Mouse (Mus musculus) forebrain, embryonic 16.5 days (tissue): Measurements from ENCODE around the gene Oasl2. TPM values are rescaled to one million over a fixed set of nuclear protein-coding genes. Genes with fewer than 3 reads are reported as not detected.
"Not testable (repeated sequence)": the region's sequence is repeated elsewhere in the genome, so short reads cannot be mapped to it uniquely, and the experiment has no call there.

Experiments
- ATAC-seq: fragments of 200-750 bp; cut with Nextera tagmentation; 2 replicates; pipeline ENCODE4 v1.8.0; 2017; ENCODE audit warnings: mild to moderate bottlenecking, moderate library complexity
- H3K27ac ChIP-seq: fragments of 300-500 bp; sonication (generic); 2 replicates; pipeline ENCODE4 v1.5.1; 2014; ENCODE audit warnings: low read length, control low read depth
- H3K27me3 ChIP-seq: fragments of 300-500 bp; sonication (generic); replicated peaks from 2 replicates; pipeline ENCODE4 v1.6.1; 2014; ENCODE audit warnings: low read length; ENCODE audit not compliant: control insufficient read depth, insufficient read depth
- H3K36me3 ChIP-seq: fragments of 300-500 bp; sonication (generic); 2 replicates; pipeline ENCODE4 v1.6.1; 2014; ENCODE audit not compliant: control insufficient read depth, insufficient read depth
- H3K4me1 ChIP-seq: fragments of 300-500 bp; sonication (generic); replicated peaks from 2 replicates; pipeline ENCODE4 v1.6.1; 2014; ENCODE audit warnings: low read length; ENCODE audit not compliant: control insufficient read depth, insufficient read depth
- H3K4me2 ChIP-seq: fragments of 300-500 bp; sonication (generic); 2 replicates; pipeline ENCODE4 v1.6.1; 2014; ENCODE audit warnings: mild to moderate bottlenecking, low read length, control low read depth
- H3K4me3 ChIP-seq: fragments of 300-500 bp; sonication (generic); replicated peaks from 2 replicates; pipeline ENCODE4 v1.5.1; 2014; ENCODE audit warnings: mild to moderate bottlenecking, low read length, control low read depth
- H3K9ac ChIP-seq: fragments of 300-500 bp; sonication (generic); replicated peaks from 2 replicates; pipeline ENCODE4 v1.6.1; 2014; ENCODE audit warnings: low read depth, low read length, control low read depth
- H3K9me3 ChIP-seq: fragments of 300-500 bp; sonication (generic); 2 replicates; pipeline ENCODE4 v1.6.1; 2016; ENCODE audit warnings: low read length; ENCODE audit not compliant: control insufficient read depth
- WGBS: fragments of 180-500 bp; shearing (Covaris S2); extraction: QIAGEN DNeasy Blood & Tissue Kit; methylation state at CpG from one replicate; pipeline ENCODE4 v1.1.7; 2014; 5-methylcytosine and 5-hydroxymethylcytosine counted together
- polyA plus RNA-seq: library from polyadenylated mRNA; unstranded; fragments of >200 nt; fragmentation: Nextera tagmentation; extraction: Ambion mirVana; gene quantifications from 2 replicates; pipeline ENCODE4 v1.2.1, GENCODE M21; 2015

Oasl2 gene
- polyA plus RNA-seq, 1 experiment from 2014 or later: 2.8 TPM

GRCm38 (mm10) chr5:114922998-114923473, 26.3 kb downstream of the Oasl2 start, which contains the start of gene Oasl1:
Gene Oasl1 (plus strand): TSS chr5:114923240.
- Histone ChIP-seq H3K27me3 (no peaks in the 10 kb centered on the region), H3K4me1 (peaks cover 6% of the 10 kb centered on the region), H3K27ac (no peak within 1 kb of the TSS), H3K9me3 (peaks cover 3% of the 10 kb centered on the region; the same call in 1 of the 2 replicates), H3K9ac (no peak within 1 kb of the TSS), H3K36me3 (no peaks in the 10 kb centered on the region), H3K4me3 (peak within 1 kb of the TSS; percentile 22; the same call in 1 of the 2 replicates), H3K4me2 (peak within 1 kb of the TSS; percentile 35)
- no peak for ATAC-seq
- WGBS: 38% methylated on average over 15 of the region's 15 CpGs

- no peak for ATAC-seq
- Histone ChIP-seq H3K27me3 (no peaks in the 10 kb centered on the region), H3K27ac (no peak overlapping the region), H3K4me3 (no peak overlapping the region), H3K9me3 (peaks cover 3% of the 10 kb centered on the region; the same call in 1 of the 2 replicates), H3K4me2 (no peak overlapping the region), H3K9ac (no peak overlapping the region), H3K36me3 (no peaks in the 10 kb centered on the region), H3K4me1 (peaks cover 6% of the 10 kb centered on the region)
- WGBS: 81% methylated on average over 1 of the region's 1 CpGs
These were observed 29.5 kb downstream of the Oasl2 start for GRCm38 (mm10) chr5:114926153-114926684.

- no peak for ATAC-seq
- Histone ChIP-seq H3K36me3 (no peaks in the 10 kb centered on the region), H3K9ac (no peak overlapping the region), H3K27me3 (no peaks in the 10 kb centered on the region), H3K9me3 (peaks cover 3% of the 10 kb centered on the region; the same call in 1 of the 2 replicates), H3K4me2 (no peak overlapping the region), H3K27ac (no peak overlapping the region), H3K4me1 (peaks cover 6% of the 10 kb centered on the region), H3K4me3 (no peak overlapping the region)
- 85% methylated on average over 9 of the region's 9 CpGs for WGBS
These were observed 30.0 kb downstream of the Oasl2 start for GRCm38 (mm10) chr5:114926753-114927152.

- no peak overlapping the region for H3K9ac ChIP-seq
- H3K4me2 ChIP-seq: no peak overlapping the region
- H3K36me3 ChIP-seq: no peaks in the 10 kb centered on the region
- 0 out of 2 replicates have a peak, but pooled peaks cover 3% of the 10 kb centered on the region for H3K4me1 ChIP-seq
- H3K4me3 ChIP-seq: no peak overlapping the region
- H3K27ac ChIP-seq: no peak overlapping the region
- WGBS: 69% methylated on average over 5 of the region's 5 CpGs
- no peaks in the 10 kb centered on the region for H3K9me3 ChIP-seq
- no peak for ATAC-seq
- no peaks in the 10 kb centered on the region for H3K27me3 ChIP-seq
These were observed 34.9 kb downstream of the Oasl2 start for GRCm38 (mm10) chr5:114931626-114932025.

GRCm38 (mm10) chr5:114933206-114933605, 36.5 kb downstream of the Oasl2 start:
- ATAC-seq: no peak
- no peak overlapping the region for H3K9ac ChIP-seq
- WGBS: 80% methylated on average over 8 of the region's 8 CpGs
- H3K27ac ChIP-seq: no peak overlapping the region
- 0 out of 2 replicates have a peak, but pooled peaks cover under 1% of the 10 kb centered on the region for H3K9me3 ChIP-seq
- no peak overlapping the region for H3K4me3 ChIP-seq
- no peaks in the 10 kb centered on the region for H3K27me3 ChIP-seq
- no peak overlapping the region for H3K4me2 ChIP-seq
- H3K36me3 ChIP-seq: no peaks in the 10 kb centered on the region
- 0 out of 2 replicates have a peak, but pooled peaks cover 3% of the 10 kb centered on the region for H3K4me1 ChIP-seq

- Histone ChIP-seq H3K4me3 (no peak overlapping the region), H3K9ac (no peak overlapping the region), H3K4me1 (0 out of 2 replicates have a peak, but pooled peaks cover 3% of the 10 kb centered on the region), H3K4me2 (no peak overlapping the region), H3K9me3 (peaks cover 5% of the 10 kb centered on the region; the same call in 1 of the 2 replicates), H3K36me3 (no peaks in the 10 kb centered on the region), H3K27me3 (no peaks in the 10 kb centered on the region), H3K27ac (no peak overlapping the region)
- 11% methylated on average over 3 of the region's 3 CpGs for WGBS
- ATAC-seq: no peak
These were observed 39.1 kb downstream of the Oasl2 start for GRCm38 (mm10) chr5:114935838-114936237.

GRCm38 (mm10) chr5:114941138-114941537, 44.4 kb downstream of the Oasl2 start:
- H3K4me1 ChIP-seq, H3K27ac ChIP-seq, H3K27me3 ChIP-seq, H3K9me3 ChIP-seq, H3K36me3 ChIP-seq, ATAC-seq, H3K4me3 ChIP-seq, H3K4me2 ChIP-seq, H3K9ac ChIP-seq: not testable (repeated sequence)
- 58% methylated on average over 3 of the region's 3 CpGs for WGBS

- under 1% methylated on average over 39 of the region's 39 CpGs for WGBS
- Histone ChIP-seq H3K36me3 (peaks cover 6% of the 10 kb centered on the region; the same call in 1 of the 2 replicates), H3K4me1 (peaks cover 10% of the 10 kb centered on the region), H3K9ac (peak within 1 kb of the TSS; percentile 78), H3K27ac (peak within 1 kb of the TSS; percentile 78), H3K4me3 (peak within 1 kb of the TSS; percentile 71), H3K4me2 (peak within 1 kb of the TSS; percentile 77), H3K27me3 (no peaks in the 10 kb centered on the region), H3K9me3 (peaks cover 5% of the 10 kb centered on the region; the same call in 1 of the 2 replicates)
- peak; percentile 99 for ATAC-seq
These were observed 45.5 kb downstream of the Oasl2 start, which contains the start of gene 2210016L21Rik for GRCm38 (mm10) chr5:114942074-114942765. Gene 2210016L21Rik (plus strand): TSS chr5:114942158.

- peak overlapping the region; percentile 78 for H3K27ac ChIP-seq
- no peak for ATAC-seq
- peaks cover 10% of the 10 kb centered on the region for H3K4me1 ChIP-seq
- H3K27me3 ChIP-seq: no peaks in the 10 kb centered on the region
- peaks cover 11% of the 10 kb centered on the region for H3K36me3 ChIP-seq
- peak overlapping the region; percentile 78 for H3K9ac ChIP-seq
- 21% methylated on average over 4 of the region's 4 CpGs for WGBS
- peak overlapping the region; percentile 71 for H3K4me3 ChIP-seq
- H3K9me3 ChIP-seq: peaks cover 5% of the 10 kb centered on the region; the same call in 1 of the 2 replicates
- peak overlapping the region; percentile 77 for H3K4me2 ChIP-seq
These were observed 46.0 kb downstream of the Oasl2 start for GRCm38 (mm10) chr5:114942766-114943130.
